Mouse (Mus musculus) neural tube, embryonic 15.5 days (tissue): ENCODE data around the gene Palm3. TPM values are rescaled to one million over a fixed set of nuclear protein-coding genes. Genes with fewer than 3 reads are reported as not detected.

Experiments
- ATAC-seq: fragments of 200-750 bp; cut with Nextera tagmentation; 2 replicates; pipeline ENCODE4 v1.8.0; 2017; ENCODE audit warnings: mild to moderate bottlenecking, moderate TSS enrichment, moderate library complexity; ENCODE audit not compliant: low FRiP score
- H3K27ac ChIP-seq: fragments of 300-500 bp; sonication (generic); replicated peaks from 2 replicates; pipeline ENCODE4 v1.5.1; 2015; ENCODE audit warnings: mild to moderate bottlenecking, inconsistent platforms
- H3K27me3 ChIP-seq: fragments of 300-500 bp; sonication (generic); replicated peaks from 2 replicates; pipeline ENCODE4 v1.6.1; 2015; ENCODE audit warnings: inconsistent platforms
- H3K36me3 ChIP-seq: fragments of 300-500 bp; sonication (generic); 2 replicates; pipeline ENCODE4 v1.6.1; 2015; ENCODE audit warnings: inconsistent platforms
- H3K4me1 ChIP-seq: fragments of 300-500 bp; sonication (generic); 2 replicates; pipeline ENCODE4 v1.6.1; 2015; ENCODE audit warnings: inconsistent platforms
- H3K4me2 ChIP-seq: fragments of 300-500 bp; sonication (generic); 2 replicates; pipeline ENCODE4 v1.6.1; 2015; ENCODE audit warnings: inconsistent platforms, mild to moderate bottlenecking, moderate library complexity
- H3K4me3 ChIP-seq: fragments of 300-500 bp; sonication (generic); replicated peaks from 2 replicates; pipeline ENCODE4 v1.5.1; 2015; ENCODE audit warnings: mild to moderate bottlenecking, inconsistent platforms
- H3K9ac ChIP-seq: fragments of 300-500 bp; sonication (generic); replicated peaks from 2 replicates; pipeline ENCODE4 v1.6.1; 2015; ENCODE audit warnings: mild to moderate bottlenecking, inconsistent platforms
- H3K9me3 ChIP-seq: fragments of 300-500 bp; sonication (generic); replicated peaks from 2 replicates; pipeline ENCODE4 v1.6.1; 2016; ENCODE audit warnings: inconsistent platforms
- WGBS: fragments of 180-500 bp; shearing (Covaris S2); methylation state at CpG from one replicate; pipeline ENCODE4 v1.1.7; 2015; ENCODE audit warnings: mixed read lengths; 5-methylcytosine and 5-hydroxymethylcytosine counted together
- microRNA counts: library from miRNA; unstranded; fragments of <30 nt; microRNA quantifications from one replicate; lab custom pipeline; 2016
- microRNA-seq: library from miRNA; unstranded; fragments of <30 nt; microRNA quantifications from one replicate; pipeline ENCODE4, GENCODE M21; 2017
- polyA plus RNA-seq: library from polyadenylated mRNA; unstranded; fragments of >200 nt; fragmentation: Nextera tagmentation; extraction: Ambion mirVana; gene quantifications from 2 replicates; pipeline ENCODE4 v1.2.1, GENCODE M21; 2015

Gene Palm3
- polyA plus RNA-seq, 1 experiment from 2014 or later = 14.1 TPM

GRCm38 (mm10) chr8:84070667-84071066 lies 49.4 kb downstream of the Palm3 start:
- H3K9me3 ChIP-seq = no peaks in the 10 kb centered on the region
- no peak overlapping the region for H3K4me2 ChIP-seq
- H3K9ac ChIP-seq = no peak overlapping the region
- no peak for ATAC-seq
- H3K27me3 ChIP-seq = no peaks in the 10 kb centered on the region
- peaks cover 7% of the 10 kb centered on the region for H3K36me3 ChIP-seq
- H3K27ac ChIP-seq = no peak overlapping the region
- 76% methylated on average over 2 of the region's 2 CpGs for WGBS
- peaks cover 78% of the 10 kb centered on the region for H3K4me1 ChIP-seq
- H3K4me3 ChIP-seq = no peak overlapping the region

GRCm38 (mm10) chr8:84071921-84072320 lies 50.6 kb downstream of the Palm3 start:
- 75% methylated on average over 3 of the region's 3 CpGs for WGBS
- Histone ChIP-seq H3K27me3 (no peaks in the 10 kb centered on the region), H3K4me3 (no peak overlapping the region), H3K36me3 (peaks cover 11% of the 10 kb centered on the region), H3K4me1 (peaks cover 74% of the 10 kb centered on the region), H3K4me2 (no peak overlapping the region), H3K9me3 (no peaks in the 10 kb centered on the region), H3K27ac (no peak overlapping the region), H3K9ac (no peak overlapping the region)
- no peak for ATAC-seq

- no peak overlapping the region for H3K4me2 ChIP-seq
- peaks cover 11% of the 10 kb centered on the region for H3K36me3 ChIP-seq
- H3K4me1 ChIP-seq = peaks cover 73% of the 10 kb centered on the region
- 88% methylated on average over 10 of the region's 10 CpGs for WGBS
- H3K27me3 ChIP-seq = no peaks in the 10 kb centered on the region
- no peaks in the 10 kb centered on the region for H3K9me3 ChIP-seq
- no peak for ATAC-seq
- H3K4me3 ChIP-seq = no peak overlapping the region
- H3K27ac ChIP-seq = peak overlapping the region; percentile 73; the same call in 1 of the 2 replicates
- H3K9ac ChIP-seq = no peak overlapping the region
Observed at GRCm38 (mm10) chr8:84072321-84072720, 51.0 kb downstream of the Palm3 start.

- Histone ChIP-seq H3K9ac (0 out of 2 replicates have a peak overlapping the region, but pooled peaks have one; percentile 26), H3K4me1 (peaks cover 62% of the 10 kb centered on the region), H3K27me3 (no peaks in the 10 kb centered on the region), H3K9me3 (no peaks in the 10 kb centered on the region), H3K36me3 (peaks cover 11% of the 10 kb centered on the region), H3K4me3 (no peak overlapping the region), H3K4me2 (peak overlapping the region; percentile 30), H3K27ac (peak overlapping the region; percentile 73)
- peak; percentile 53; the same call in 1 of the 2 replicates for ATAC-seq
- 37% methylated on average over 10 of the region's 10 CpGs for WGBS
Observed at GRCm38 (mm10) chr8:84073230-84073976, 52.1 kb downstream of the Palm3 start.

- WGBS = 91% methylated on average over 1 of the region's 1 CpGs
Observed at GRCm38 (mm10) chr8:84076412-84076811, 55.1 kb downstream of the Palm3 start.

GRCm38 (mm10) chr8:84076849-84077248 lies 55.6 kb downstream of the Palm3 start:
- Histone ChIP-seq H3K4me2 (no peak overlapping the region), H3K4me3 (no peak overlapping the region), H3K4me1 (peaks cover 29% of the 10 kb centered on the region), H3K27me3 (no peaks in the 10 kb centered on the region), H3K36me3 (peaks cover 35% of the 10 kb centered on the region), H3K9me3 (no peaks in the 10 kb centered on the region), H3K9ac (no peak overlapping the region), H3K27ac (no peak overlapping the region)
- WGBS = 81% methylated on average over 3 of the region's 3 CpGs
- ATAC-seq = no peak

More at GRCm38 (mm10) chr8:84076412-84076811, 55.1 kb downstream of the Palm3 start:
- Histone ChIP-seq H3K27me3 (no peaks in the 10 kb centered on the region), H3K9me3 (no peaks in the 10 kb centered on the region), H3K4me1 (peaks cover 33% of the 10 kb centered on the region), H3K27ac (no peak overlapping the region), H3K36me3 (peaks cover 34% of the 10 kb centered on the region), H3K4me2 (no peak overlapping the region), H3K9ac (no peak overlapping the region), H3K4me3 (no peak overlapping the region)
- no peak for ATAC-seq

GRCm38 (mm10) chr8:84079206-84079605 lies 57.9 kb downstream of the Palm3 start:
- ATAC-seq = no peak
- H3K36me3 ChIP-seq = peaks cover 57% of the 10 kb centered on the region
- no peak overlapping the region for H3K4me2 ChIP-seq
- no peak overlapping the region for H3K4me3 ChIP-seq
- H3K9me3 ChIP-seq = no peaks in the 10 kb centered on the region
- no peak overlapping the region for H3K9ac ChIP-seq
- peaks cover 9% of the 10 kb centered on the region for H3K4me1 ChIP-seq
- no peaks in the 10 kb centered on the region for H3K27me3 ChIP-seq
- no peak overlapping the region for H3K27ac ChIP-seq
- 92% methylated on average over 5 of the region's 5 CpGs for WGBS

MicroRNA genes within 50 kb of the gene (microRNA counts, 519-probe panel; counts per million panel counts)
- not detected for microRNA mmu-miR-1199 (lab: Ali Mortazavi, UCI)

Small RNA genes within 50 kb of the gene (microRNA-seq; reads per million reads assigned to microRNA genes)
- not detected for gene Mir1199
- 0.52 reads per million for gene Mir8111

Other genes with a start within 250 kb of the Palm3 start
- 43.0 and 54.1 TPM in 2 replicates for gene Adgrl1, start 121.4 kb upstream of the Palm3 start, polyA plus RNA-seq
- 1.1 TPM in 2 replicates for gene Gm10644, start 66.3 kb upstream of the Palm3 start, polyA plus RNA-seq
- 8.0 and 24.4 TPM in 2 replicates for gene Asf1b, start 66.0 kb upstream of the Palm3 start, polyA plus RNA-seq
- gene Prkaca, start 48.5 kb upstream of the Palm3 start, polyA plus RNA-seq = 234 and 256 TPM in 2 replicates
- gene Samd1, start 23.8 kb upstream of the Palm3 start, polyA plus RNA-seq = 7.9 and 8.4 TPM in 2 replicates
- 0.82 and 1.2 TPM in 2 replicates for gene 1700067K01Rik, start 20.0 kb upstream of the Palm3 start, polyA plus RNA-seq
- 0.69 and 1.6 TPM in 2 replicates for gene 2210011C24Rik, start 9.3 kb upstream of the Palm3 start, polyA plus RNA-seq
- 0.37 and 1.7 TPM in 2 replicates for gene Il27ra, start 21.1 kb downstream of the Palm3 start, polyA plus RNA-seq
- 1.0 and 1.4 TPM in 2 replicates for gene Rln3, start 23.5 kb downstream of the Palm3 start, polyA plus RNA-seq
- gene Gm10643, start 43.7 kb downstream of the Palm3 start, polyA plus RNA-seq = 1.4 and 1.8 TPM in 2 replicates
- 8.7 and 9.5 TPM in 2 replicates for gene Rfx1, start 45.4 kb downstream of the Palm3 start, polyA plus RNA-seq
- gene Dcaf15, start 83.3 kb downstream of the Palm3 start, polyA plus RNA-seq = 18.5 and 21.6 TPM in 2 replicates
- gene Podnl1, start 104.5 kb downstream of the Palm3 start, polyA plus RNA-seq = 0.47 and 0.49 TPM in 2 replicates
- gene Cc2d1a, start 126.5 kb downstream of the Palm3 start, polyA plus RNA-seq = 41.3 and 43.7 TPM in 2 replicates
- gene 4930432K21Rik, start 126.6 kb downstream of the Palm3 start, polyA plus RNA-seq = 2.0 and 2.6 TPM in 2 replicates
- 7.4 and 11.9 TPM in 2 replicates for gene Nanos3, start 163.7 kb downstream of the Palm3 start, polyA plus RNA-seq
- 14.8 and 16.0 TPM in 2 replicates for gene Zswim4, start 215.6 kb downstream of the Palm3 start, polyA plus RNA-seq
- 263 and 280 TPM in 2 replicates for gene D8Ertd738e, start 228.2 kb downstream of the Palm3 start, polyA plus RNA-seq
- 51.5 and 58.8 TPM in 2 replicates for gene Mri1, start 235.9 kb downstream of the Palm3 start, polyA plus RNA-seq
- 22.1 and 23.0 TPM in 2 replicates for gene Ccdc130, start 248.9 kb downstream of the Palm3 start, polyA plus RNA-seq